Mouse (Mus musculus) bone marrow, adult 2 months (tissue): ENCODE measurements around the gene Relt. TPM values are rescaled to one million over a fixed set of nuclear protein-coding genes. Genes with fewer than 3 reads are reported as not detected.

Experiments used
- H3K27ac ChIP-seq: fragments of 200-500 bp; 2 replicates; pipeline ENCODE4 v1.5.1; 2012; ENCODE audit warnings: low read depth, mild to moderate bottlenecking, control low read depth, inconsistent platforms, low read length; ENCODE audit not compliant: control insufficient read depth, poor library complexity, insufficient read depth
- H3K4me1 ChIP-seq: fragments of 200-500 bp; 2 replicates; pipeline ENCODE4 v1.6.1; 2011; ENCODE audit warnings: low read length; ENCODE audit not compliant: control insufficient read depth, insufficient read depth
- H3K4me3 ChIP-seq: fragments of 200-500 bp; replicated peaks from 2 replicates; pipeline ENCODE3; 2011; ENCODE audit warnings: mild to moderate bottlenecking, low read depth, low read length, control low read depth; ENCODE audit not compliant: control insufficient read depth
- CTCF ChIP-seq: fragments of 200-500 bp; IDR thresholded peaks from 2 replicates; pipeline ENCODE4 v1.5.1; 2011; ENCODE audit warnings: low read length, control low read depth; ENCODE audit not compliant: control insufficient read depth, insufficient read depth
- POLR2A ChIP-seq: fragments of 200-500 bp; IDR thresholded peaks from 2 replicates; pipeline ENCODE4 v1.6.1; 2011; ENCODE audit warnings: low read depth, mild to moderate bottlenecking, control low read depth, low read length, borderline replicate concordance; ENCODE audit not compliant: control insufficient read depth
- WGBS: fragments of 180-500 bp; shearing (Covaris S2); methylation state at CpG from one replicate; pipeline ENCODE4 v1.1.7; 2018; 5-methylcytosine and 5-hydroxymethylcytosine counted together
- polyA plus RNA-seq: library from polyadenylated mRNA; stranded (reverse); fragments of >200 nt; gene quantifications from 2 replicates; pipeline ENCODE4 v1.2.4, GENCODE M21; 2011; ENCODE audit warnings: low replicate concordance; ENCODE audit not compliant: missing spikeins, insufficient read depth, insufficient read length

Relt gene
- polyA plus RNA-seq, 1 experiment, result 46.1 TPM

GRCm38 (mm10) chr7:100815900-100816570 lies 47.2 kb downstream of the Relt start:
- Histone ChIP-seq H3K4me1 (no peaks in the 10 kb centered on the region; the same call in 1 of the 2 replicates), H3K27ac (no peak overlapping the region), H3K4me3 (no peak overlapping the region)
- 81% methylated on average over 8 of the region's 8 CpGs for WGBS
- no peak for TF ChIP-seq POLR2A
- no peak for TF ChIP-seq CTCF

- H3K4me1 ChIP-seq, result no peaks in the 10 kb centered on the region; the same call in 1 of the 2 replicates
- TF ChIP-seq POLR2A, result no peak
- TF ChIP-seq CTCF, result no peak
- H3K4me3 ChIP-seq, result no peak overlapping the region
- no peak overlapping the region for H3K27ac ChIP-seq
- 82% methylated on average over 5 of the region's 5 CpGs for WGBS
These were observed 50.6 kb downstream of the Relt start for GRCm38 (mm10) chr7:100812641-100813040.

GRCm38 (mm10) chr7:100811912-100812311 lies 51.3 kb downstream of the Relt start:
- 78% methylated on average over 5 of the region's 5 CpGs for WGBS
- no peak for TF ChIP-seq CTCF
- H3K27ac ChIP-seq, result no peak overlapping the region
- no peak overlapping the region for H3K4me3 ChIP-seq
- no peaks in the 10 kb centered on the region for H3K4me1 ChIP-seq

- no peaks in the 10 kb centered on the region for H3K4me1 ChIP-seq
- 76% methylated on average over 2 of the region's 2 CpGs for WGBS
- H3K27ac ChIP-seq, result no peak overlapping the region
- TF ChIP-seq CTCF, result no peak
- TF ChIP-seq POLR2A, result no peak
- H3K4me3 ChIP-seq, result no peak overlapping the region
These were observed 57.9 kb downstream of the Relt start for GRCm38 (mm10) chr7:100805391-100805790.

- 25% methylated on average over 3 of the region's 3 CpGs for WGBS
- H3K27ac ChIP-seq, result no peak overlapping the region
These were observed 64.4 kb downstream of the Relt start for GRCm38 (mm10) chr7:100798810-100799209.

More at GRCm38 (mm10) chr7:100798810-100799209, 64.4 kb downstream of the Relt start:
- Histone ChIP-seq H3K4me1 (peaks cover 2% of the 10 kb centered on the region; the same call in 1 of the 2 replicates), H3K4me3 (no peak overlapping the region)
- TF ChIP-seq CTCF (no peak), POLR2A (no peak)

Other genes with a start within 250 kb of the Relt start
- 3.3 TPM in 1 of 2 replicates, not detected in the other for gene Plekhb1, start 201.0 kb downstream of the Relt start, polyA plus RNA-seq
- gene Fam168a, start 156.8 kb downstream of the Relt start, polyA plus RNA-seq, result 5.0 and 11.7 TPM in 2 replicates
- 2.6 and 8.9 TPM in 2 replicates for gene Arhgef17, start 68.7 kb upstream of the Relt start, polyA plus RNA-seq
- 1.3 TPM in 2 replicates for gene P2ry6, start 111.2 kb upstream of the Relt start, polyA plus RNA-seq
- gene P2ry2, start 149.4 kb upstream of the Relt start, polyA plus RNA-seq, result 0.72 and 0.82 TPM in 2 replicates
- 7.2 and 22.6 TPM in 2 replicates for gene Fchsd2, start 229.4 kb upstream of the Relt start, polyA plus RNA-seq